Comparison of ENCODE assay signal across 23 mouse cellular contexts in genomic region chr16:94575757-94576156, GRCm38 (mm10). TPM values are rescaled to one million over a fixed set of nuclear protein-coding genes. Genes with fewer than 3 reads are reported as not detected.
DNase-seq lines count a peak whose midpoint lies in the region; ATAC-seq lines count a peak whose summit lies in the region.
"Had no signal": no experiment of that assay in that cellular context is flagged by ENCODE, and none has a peak within 500 bp of the region (broad histone marks: within the 10 kb centered on the region; RNA-seq: fewer than 3 reads in every experiment).

No protein-coding gene starts in this region.

- peak overlapping the region; percentile 24; the same call in 1 of the 2 replicates for H3K9ac ChIP-seq in heart, embryonic 13.5 days
- no peak overlapping the region for H3K9ac ChIP-seq in kidney, embryonic 14.5 days (ENCODE audit: low read depth, low read length)
- no peak overlapping the region for H3K9ac ChIP-seq in liver, embryonic 12.5 days
- H3K9ac ChIP-seq in liver, embryonic 11.5 days (ENCODE audit: low read depth, low read length) = no peak overlapping the region
- H3K9ac ChIP-seq: forebrain, embryonic 15.5 days; liver, embryonic 15.5 days had no signal

- WGBS in heart, embryonic 13.5 days = 59% methylated on average over 5 of the region's 5 CpGs
- whole genome bisulfite sequencing in kidney, embryonic 14.5 days = 27% methylated on average over 5 of the region's 5 CpGs
- 82% methylated on average over 5 of the region's 5 CpGs for WGBS in liver, embryonic 12.5 days (ENCODE audit: insufficient replicate concordance)
- 70% methylated on average over 5 of the region's 5 CpGs for WGBS in liver, embryonic 11.5 days

- peak overlapping the region; percentile 31; the same call in 1 of the 2 replicates for H3K27ac ChIP-seq in heart, embryonic 13.5 days (replicated peaks)
- H3K27ac ChIP-seq in kidney, embryonic 14.5 days (ENCODE audit: low read depth, low read length) = no peak overlapping the region
- H3K27ac ChIP-seq in liver, embryonic 12.5 days = no peak overlapping the region
- no peak overlapping the region for H3K27ac ChIP-seq in liver, embryonic 11.5 days (ENCODE audit: low read depth, low read length)
- H3K27ac ChIP-seq: forebrain, embryonic 15.5 days; hindbrain, postnatal 0 days; liver, embryonic 15.5 days; midbrain, embryonic 10.5 days had no signal

- peaks cover 90% of the 10 kb centered on the region for H3K4me1 ChIP-seq in heart, embryonic 13.5 days
- H3K4me1 ChIP-seq in kidney, embryonic 14.5 days (ENCODE audit: control insufficient read depth, insufficient read depth, low read length) = peaks cover 39% of the 10 kb centered on the region; the same call in 1 of the 2 replicates
- peaks cover 86% of the 10 kb centered on the region for H3K4me1 ChIP-seq in liver, embryonic 12.5 days
- H3K4me1 ChIP-seq in liver, embryonic 11.5 days (replicated peaks; ENCODE audit: control insufficient read depth, insufficient read depth, low read length) = peaks cover 44% of the 10 kb centered on the region

- no peak for DNase-seq in heart, adult 11 months
- DNase-seq in kidney, postnatal 36 days = no peak
- no peak for DNase-seq in liver, embryonic 11.5 days (ENCODE audit: low spot score)
- no peak for DNase-seq in layer of hippocampus, adult 18-20 months (ENCODE audit: low spot score in 2 of 2)
- DNase-seq: adrenal gland, postnatal 36 days; B cell, adult 2 months; cerebellum, adult 9-10 months; gastrocnemius, postnatal 10 days; kidney, adult 18-20 months; lung, postnatal 4 days; thymus, postnatal 14 days had no signal

- H3K36me3 ChIP-seq in heart, embryonic 13.5 days = no peaks in the 10 kb centered on the region
- H3K36me3 ChIP-seq in kidney, embryonic 14.5 days (ENCODE audit: control insufficient read depth, insufficient read depth, low read length) = no peaks in the 10 kb centered on the region
- peaks cover 5% of the 10 kb centered on the region; the same call in 1 of the 2 replicates for H3K36me3 ChIP-seq in liver, embryonic 12.5 days
- H3K36me3 ChIP-seq in liver, embryonic 11.5 days (ENCODE audit: control insufficient read depth, insufficient read depth, low read length) = no peaks in the 10 kb centered on the region
- H3K36me3 ChIP-seq: forebrain, embryonic 15.5 days had no signal

- ATAC-seq in heart, embryonic 13.5 days (ENCODE audit: extremely low read depth, insufficient number of reproducible peaks, low FRiP score, low TSS enrichment) = no peak
- ATAC-seq in kidney, embryonic 14.5 days (ENCODE audit: low FRiP score, low TSS enrichment) = 0 out of 2 replicates have a peak, but pooled peaks have one; percentile 20
- ATAC-seq in liver, embryonic 12.5 days = no peak
- no peak for ATAC-seq in liver, embryonic 11.5 days (replicated peaks; ENCODE audit: low FRiP score)
- ATAC-seq: forebrain, embryonic 15.5 days; hindbrain, postnatal 0 days; midbrain, embryonic 16.5 days; Patski had no signal

- no peaks in the 10 kb centered on the region for H3K9me3 ChIP-seq in heart, embryonic 13.5 days
- no peaks in the 10 kb centered on the region for H3K9me3 ChIP-seq in kidney, embryonic 14.5 days (ENCODE audit: control insufficient read depth, low read length)
- H3K9me3 ChIP-seq in liver, embryonic 12.5 days (replicated peaks) = no peaks in the 10 kb centered on the region
- no peaks in the 10 kb centered on the region for H3K9me3 ChIP-seq in liver, embryonic 11.5 days (ENCODE audit: control insufficient read depth, low read length)
- H3K9me3 ChIP-seq: forebrain, embryonic 15.5 days; G1E; liver, embryonic 15.5 days; midbrain, embryonic 10.5 days had no signal

- H3K27me3 ChIP-seq in heart, embryonic 13.5 days (replicated peaks) = no peaks in the 10 kb centered on the region
- H3K27me3 ChIP-seq in kidney, embryonic 14.5 days (ENCODE audit: control insufficient read depth, insufficient read depth, low read length) = no peaks in the 10 kb centered on the region
- H3K27me3 ChIP-seq in liver, embryonic 12.5 days (replicated peaks) = no peaks in the 10 kb centered on the region
- no peaks in the 10 kb centered on the region for H3K27me3 ChIP-seq in liver, embryonic 11.5 days (replicated peaks; ENCODE audit: control insufficient read depth, insufficient read depth, low read length)
- H3K27me3 ChIP-seq: CH12.LX; forebrain, embryonic 15.5 days; liver, embryonic 15.5 days; Patski had no signal

- H3K4me2 ChIP-seq in heart, embryonic 13.5 days = 0 out of 2 replicates have a peak overlapping the region, but pooled peaks have one; percentile 10
- H3K4me2 ChIP-seq in kidney, embryonic 14.5 days (replicated peaks; ENCODE audit: low read depth, low read length) = no peak overlapping the region
- 0 out of 2 replicates have a peak overlapping the region, but pooled peaks have one; percentile 10 for H3K4me2 ChIP-seq in liver, embryonic 12.5 days
- no peak overlapping the region for H3K4me2 ChIP-seq in liver, embryonic 11.5 days
- H3K4me2 ChIP-seq: forebrain, embryonic 15.5 days; liver, embryonic 15.5 days had no signal

- no peak overlapping the region for H3K4me3 ChIP-seq in heart, embryonic 13.5 days
- H3K4me3 ChIP-seq in kidney, embryonic 14.5 days (ENCODE audit: low read length) = no peak overlapping the region
- H3K4me3 ChIP-seq in liver, embryonic 12.5 days = no peak overlapping the region
- H3K4me3 ChIP-seq in liver, embryonic 11.5 days (ENCODE audit: low read depth, low read length) = no peak overlapping the region
- H3K4me3 ChIP-seq: forebrain, embryonic 15.5 days; liver, embryonic 15.5 days; midbrain, embryonic 10.5 days; myocyte had no signal

RNA-seq across cellular contexts. Expression of gene Dyrk1a, which starts 5.9 kb away (rescaled TPM):
- 6.7 and 7.2 TPM in 2 replicates for polyA plus RNA-seq in heart, embryonic 13.5 days (2015; fragmentation: Nextera tagmentation; extraction: Ambion mirVana)
- polyA plus RNA-seq in kidney, embryonic 14.5 days (2014; fragmentation: Nextera tagmentation; extraction: Ambion mirVana) = 13.3 and 18.2 TPM in 2 replicates
- polyA plus RNA-seq in liver, embryonic 12.5 days (2016; fragmentation: Nextera tagmentation; extraction: Ambion mirVana) = 4.8 and 4.9 TPM in 2 replicates
- polyA plus RNA-seq in liver, embryonic 11.5 days (2014; fragmentation: Nextera tagmentation; extraction: Ambion mirVana) = 9.0 TPM in 2 replicates
- 10 to 100 TPM; 86.6 to 93.2 TPM for total RNA-seq in layer of hippocampus, adult 18-20 months (2021)

RNA-seq across cellular contexts. Expression of gene Vps26c, which starts 49.1 kb away (rescaled TPM):
- polyA plus RNA-seq in heart, embryonic 13.5 days (2015; fragmentation: Nextera tagmentation; extraction: Ambion mirVana) = 43.6 and 46.7 TPM in 2 replicates
- polyA plus RNA-seq in kidney, embryonic 14.5 days (2014; fragmentation: Nextera tagmentation; extraction: Ambion mirVana) = 45.1 and 59.2 TPM in 2 replicates
- polyA plus RNA-seq in liver, embryonic 12.5 days (2016; fragmentation: Nextera tagmentation; extraction: Ambion mirVana) = 25.8 and 27.7 TPM in 2 replicates
- 37.3 and 39.3 TPM in 2 replicates for polyA plus RNA-seq in liver, embryonic 11.5 days (2014; fragmentation: Nextera tagmentation; extraction: Ambion mirVana)
- 10 to 100 TPM; 34.7 to 37.9 TPM for total RNA-seq in layer of hippocampus, adult 18-20 months (2021)

Comparison
In these comparisons a context has a peak if more than half of its experiments do, and no peak if none do; other contexts are left out.
1. H3K4me2 ChIP-seq: peak in heart, embryonic 13.5 days (single experiment) and liver, embryonic 12.5 days (single experiment); none in kidney, embryonic 14.5 days (single experiment) and liver, embryonic 11.5 days (single experiment).